Mouse (Mus musculus): Measurements from ENCODE around the gene Themis2. TPM values are rescaled to one million over a fixed set of nuclear protein-coding genes. Genes with fewer than 3 reads are reported as not detected.
"Not testable (repeated sequence)": the region's sequence is repeated elsewhere in the genome, so short reads cannot be mapped to it uniquely, and the experiment has no call there.

The Themis2 gene
- polyA plus RNA-seq, 1 experiment from 2014 or later, result 0.69 TPM

DNA sequence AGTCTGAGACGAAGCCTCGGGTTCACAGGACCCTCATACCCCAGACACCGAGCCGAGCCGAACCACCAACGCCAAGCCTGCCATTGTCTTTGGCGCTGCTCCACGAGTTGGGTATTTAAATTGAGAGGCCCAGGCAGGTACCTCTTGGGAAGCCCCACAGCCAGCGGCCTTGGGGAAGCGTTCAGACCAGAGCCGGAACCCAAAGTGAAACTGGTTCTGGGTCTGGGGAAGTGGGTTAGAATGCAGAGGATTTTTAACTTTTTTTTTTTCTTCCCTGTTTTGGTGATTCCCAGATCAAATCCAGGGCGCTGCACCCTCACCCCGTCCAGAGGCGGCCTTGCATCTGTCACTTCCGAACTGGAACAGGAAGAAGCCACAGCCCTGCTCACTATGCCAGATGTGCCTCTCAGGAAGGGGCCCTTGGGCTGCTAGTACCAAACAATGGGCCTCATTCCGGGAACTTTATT, 6.0 kb upstream of the Themis2 start:
- Histone ChIP-seq H3K36me3 (ENCODE audit: control insufficient read depth, insufficient read depth, low read length) (no peaks in the 10 kb centered on the region), H3K4me2 (replicated peaks; ENCODE audit: low read depth, low read length) (no peak overlapping the region), H3K4me1 (replicated peaks; ENCODE audit: control insufficient read depth, insufficient read depth, low read length) (no peaks in the 10 kb centered on the region), H3K9ac (ENCODE audit: low read depth, low read length) (no peak overlapping the region), H3K9me3 (ENCODE audit: control insufficient read depth, low read length) (no peaks in the 10 kb centered on the region), H3K27ac (ENCODE audit: low read depth, low read length) (no peak overlapping the region), H3K27me3 (ENCODE audit: control insufficient read depth, insufficient read depth, low read length) (no peaks in the 10 kb centered on the region), H3K4me3 (ENCODE audit: low read depth, low read length) (no peak overlapping the region)
- WGBS, result 70% methylated on average over 16 of the region's 16 CpGs
- DNase-seq (ENCODE audit: low spot score), result no peak
- no peak for ATAC-seq (ENCODE audit: low FRiP score)

DNA sequence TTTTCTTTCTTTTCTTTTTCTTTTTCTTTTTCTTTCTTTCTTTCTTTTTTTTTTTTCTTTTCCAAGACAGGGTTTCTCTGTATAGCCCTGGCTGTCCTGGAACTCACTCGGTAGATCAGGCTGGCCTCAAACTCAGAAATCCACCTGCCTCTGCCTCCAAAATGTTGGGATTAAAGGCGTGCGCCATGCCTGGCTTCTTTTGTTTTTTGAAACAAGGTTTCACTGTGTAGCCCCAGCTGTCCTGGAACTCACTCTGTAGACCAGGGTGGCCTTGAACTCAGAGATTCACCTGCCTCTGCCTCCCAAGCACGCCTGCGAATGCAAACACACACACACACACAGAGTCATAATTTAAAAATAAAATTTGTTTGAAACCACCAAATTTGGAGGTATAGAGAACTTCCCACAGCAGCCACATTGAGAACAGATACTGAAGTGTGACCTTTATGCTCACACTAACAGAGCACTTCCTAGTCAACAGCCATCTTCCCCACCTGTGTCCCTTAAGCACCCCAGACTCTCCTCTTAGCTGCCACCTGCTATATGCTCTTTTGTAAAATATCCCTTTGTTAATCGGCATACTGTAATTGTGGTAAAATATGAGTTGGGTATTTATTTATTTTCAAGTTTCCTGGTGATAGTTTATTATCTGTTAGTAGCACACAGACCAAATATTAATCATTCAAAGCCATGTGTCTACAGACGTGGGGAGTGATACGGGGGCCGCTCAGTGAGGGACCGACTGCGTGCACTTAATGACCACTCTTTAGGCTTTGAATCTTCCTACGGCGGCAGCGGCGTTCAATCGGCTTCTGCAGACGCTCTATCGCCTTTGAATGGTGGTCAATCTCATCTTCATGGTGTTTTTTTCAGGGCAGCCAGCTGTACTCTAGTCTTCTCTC, 5.2 kb upstream of the Themis2 start:
- H3K4me3 ChIP-seq (ENCODE audit: low read depth, low read length), result no peak overlapping the region
- no peaks in the 10 kb centered on the region for H3K9me3 ChIP-seq (ENCODE audit: control insufficient read depth, low read length)
- WGBS, result 88% methylated on average over 18 of the region's 18 CpGs
- no peak overlapping the region for H3K9ac ChIP-seq (ENCODE audit: low read depth, low read length)
- no peaks in the 10 kb centered on the region for H3K4me1 ChIP-seq (replicated peaks; ENCODE audit: control insufficient read depth, insufficient read depth, low read length)
- DNase-seq (ENCODE audit: low spot score), result no peak
- no peak for ATAC-seq (ENCODE audit: low FRiP score)
- no peak overlapping the region for H3K4me2 ChIP-seq (replicated peaks; ENCODE audit: low read depth, low read length)
- no peaks in the 10 kb centered on the region for H3K36me3 ChIP-seq (ENCODE audit: control insufficient read depth, insufficient read depth, low read length)
- H3K27me3 ChIP-seq (ENCODE audit: control insufficient read depth, insufficient read depth, low read length), result no peaks in the 10 kb centered on the region
- H3K27ac ChIP-seq (ENCODE audit: low read depth, low read length), result no peak overlapping the region

DNA sequence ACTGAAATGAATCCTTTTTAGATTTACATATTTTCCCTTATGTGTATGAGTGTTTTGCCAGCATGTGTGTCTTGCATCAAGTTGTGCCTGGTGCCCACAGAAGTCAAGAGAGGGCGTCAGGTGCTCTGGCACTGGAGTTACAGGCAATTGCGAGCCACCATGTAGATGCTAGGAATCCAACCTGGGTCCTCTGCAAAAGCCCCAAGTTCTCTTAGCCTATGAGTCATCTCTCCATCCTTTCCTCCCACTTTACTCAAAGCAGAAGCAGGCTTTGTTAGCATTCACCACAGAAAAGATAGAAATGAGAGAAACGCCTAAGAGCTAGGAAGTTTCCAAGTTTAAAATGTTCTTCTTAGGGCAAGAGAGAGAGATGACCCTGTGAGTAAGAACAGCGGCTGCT, 3.7 kb upstream of the Themis2 start:
- H3K9ac ChIP-seq (ENCODE audit: low read depth, low read length), result no peak overlapping the region
- no peak overlapping the region for H3K27ac ChIP-seq (ENCODE audit: low read depth, low read length)
- no peak overlapping the region for H3K4me3 ChIP-seq (ENCODE audit: low read depth, low read length)
- WGBS, result 86% methylated on average over 4 of the region's 4 CpGs
- no peak overlapping the region for H3K4me2 ChIP-seq (replicated peaks; ENCODE audit: low read depth, low read length)
- H3K36me3 ChIP-seq (ENCODE audit: control insufficient read depth, insufficient read depth, low read length), result no peaks in the 10 kb centered on the region
- DNase-seq (ENCODE audit: low spot score), result no peak
- H3K9me3 ChIP-seq (ENCODE audit: control insufficient read depth, low read length), result no peaks in the 10 kb centered on the region
- no peak for ATAC-seq (ENCODE audit: low FRiP score)
- H3K27me3 ChIP-seq (ENCODE audit: control insufficient read depth, insufficient read depth, low read length), result peaks cover 9% of the 10 kb centered on the region; the same call in 1 of the 2 replicates
- H3K4me1 ChIP-seq (replicated peaks; ENCODE audit: control insufficient read depth, insufficient read depth, low read length), result no peaks in the 10 kb centered on the region

DNA sequence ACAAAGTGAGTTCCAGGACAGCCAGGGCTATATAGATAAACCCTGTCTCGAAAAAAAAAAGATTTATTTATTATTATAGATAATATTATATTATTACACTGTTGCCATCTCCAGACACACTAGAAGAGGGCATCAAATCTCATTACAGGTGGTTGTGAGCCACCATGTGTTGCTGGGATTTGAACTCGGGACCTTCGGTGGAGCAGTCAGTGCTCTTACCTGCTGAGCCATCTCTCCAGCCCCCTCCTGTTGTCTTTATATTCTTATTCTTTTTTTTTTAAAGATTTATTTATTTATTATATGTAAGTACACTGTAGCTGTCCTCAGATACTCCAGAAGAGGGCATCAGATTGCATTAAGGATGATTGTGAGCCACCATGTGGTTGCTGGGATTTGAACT, 2.5 kb upstream of the Themis2 start:
- H3K4me3 ChIP-seq (ENCODE audit: low read depth, low read length); H3K4me1 ChIP-seq (replicated peaks; ENCODE audit: control insufficient read depth, insufficient read depth, low read length); H3K27ac ChIP-seq (ENCODE audit: low read depth, low read length); ATAC-seq (ENCODE audit: low FRiP score); H3K4me2 ChIP-seq (replicated peaks; ENCODE audit: low read depth, low read length); DNase-seq (ENCODE audit: low spot score); H3K9ac ChIP-seq (ENCODE audit: low read depth, low read length); H3K36me3 ChIP-seq (ENCODE audit: control insufficient read depth, insufficient read depth, low read length); H3K9me3 ChIP-seq (ENCODE audit: control insufficient read depth, low read length): not testable (repeated sequence)
- H3K27me3 ChIP-seq (ENCODE audit: control insufficient read depth, insufficient read depth, low read length), result peaks cover 12% of the 10 kb centered on the region; the same call in 1 of the 2 replicates
- 83% methylated on average over 3 of the region's 3 CpGs for WGBS

DNA sequence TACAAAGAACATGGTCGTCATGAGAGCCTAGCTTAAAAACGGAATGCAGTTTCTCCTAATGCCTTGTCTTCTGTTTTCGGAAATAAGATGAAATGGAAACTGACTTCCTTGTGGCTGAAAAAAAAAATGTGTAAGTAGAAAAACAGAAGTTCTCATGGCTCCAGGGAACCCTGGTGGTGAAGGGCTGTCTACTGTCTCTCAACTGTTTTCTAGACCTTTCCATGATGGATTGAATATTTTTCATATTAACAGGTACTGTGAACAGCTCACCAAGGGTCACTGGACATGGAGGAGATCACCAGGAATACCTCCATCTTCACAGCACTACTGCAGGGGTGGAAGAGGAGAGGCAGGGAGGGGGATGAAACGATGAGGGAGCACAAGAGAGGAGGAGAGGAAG, 1.8 kb upstream of the Themis2 start:
- ATAC-seq (ENCODE audit: low FRiP score), result no peak

DNA sequence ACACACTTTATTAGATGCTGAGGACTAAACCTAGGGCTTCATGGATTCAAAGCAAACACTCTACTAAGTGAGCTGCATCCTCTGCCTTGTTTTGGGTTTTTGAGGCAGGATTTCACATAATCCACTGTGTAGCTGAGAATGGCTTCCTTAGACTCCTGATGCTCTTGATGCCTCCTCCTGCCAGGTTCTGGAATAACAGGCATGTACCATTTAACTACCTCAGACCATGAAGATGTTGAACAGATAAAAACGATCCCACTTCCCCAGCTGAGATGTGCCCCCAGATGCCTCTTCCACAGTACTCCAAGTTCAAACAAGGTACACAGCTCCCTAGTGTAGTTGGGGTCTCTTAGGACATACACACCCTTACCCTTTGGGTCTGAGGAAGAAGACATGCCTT, 1.3 kb upstream of the Themis2 start:
- ATAC-seq (ENCODE audit: low FRiP score) (no peak), DNase-seq (ENCODE audit: low spot score) (no peak)
- H3K27ac ChIP-seq (ENCODE audit: low read depth, low read length), result no peak overlapping the region
- H3K9ac ChIP-seq (ENCODE audit: low read depth, low read length), result no peak overlapping the region
- no peaks in the 10 kb centered on the region for H3K4me1 ChIP-seq (replicated peaks; ENCODE audit: control insufficient read depth, insufficient read depth, low read length)
- 84% methylated on average over 1 of the region's 1 CpGs for WGBS
- no peak overlapping the region for H3K4me2 ChIP-seq (replicated peaks; ENCODE audit: low read depth, low read length)
- H3K36me3 ChIP-seq (ENCODE audit: control insufficient read depth, insufficient read depth, low read length), result no peaks in the 10 kb centered on the region
- no peaks in the 10 kb centered on the region for H3K9me3 ChIP-seq (ENCODE audit: control insufficient read depth, low read length)
- no peak overlapping the region for H3K4me3 ChIP-seq (ENCODE audit: low read depth, low read length)
- H3K27me3 ChIP-seq (ENCODE audit: control insufficient read depth, insufficient read depth, low read length), result peaks cover 12% of the 10 kb centered on the region; the same call in 1 of the 2 replicates

More for the DNA sequence above, 1.8 kb upstream of the Themis2 start:
- Histone ChIP-seq H3K4me2 (replicated peaks; ENCODE audit: low read depth, low read length) (no peak overlapping the region), H3K36me3 (ENCODE audit: control insufficient read depth, insufficient read depth, low read length) (no peaks in the 10 kb centered on the region), H3K27ac (ENCODE audit: low read depth, low read length) (no peak overlapping the region), H3K27me3 (ENCODE audit: control insufficient read depth, insufficient read depth, low read length) (peaks cover 12% of the 10 kb centered on the region; the same call in 1 of the 2 replicates), H3K9me3 (ENCODE audit: control insufficient read depth, low read length) (no peaks in the 10 kb centered on the region), H3K4me3 (ENCODE audit: low read depth, low read length) (no peak overlapping the region), H3K4me1 (replicated peaks; ENCODE audit: control insufficient read depth, insufficient read depth, low read length) (no peaks in the 10 kb centered on the region), H3K9ac (ENCODE audit: low read depth, low read length) (no peak overlapping the region)
- DNase-seq (ENCODE audit: low spot score), result no peak
- WGBS, result 74% methylated on average over 4 of the region's 4 CpGs

DNA sequence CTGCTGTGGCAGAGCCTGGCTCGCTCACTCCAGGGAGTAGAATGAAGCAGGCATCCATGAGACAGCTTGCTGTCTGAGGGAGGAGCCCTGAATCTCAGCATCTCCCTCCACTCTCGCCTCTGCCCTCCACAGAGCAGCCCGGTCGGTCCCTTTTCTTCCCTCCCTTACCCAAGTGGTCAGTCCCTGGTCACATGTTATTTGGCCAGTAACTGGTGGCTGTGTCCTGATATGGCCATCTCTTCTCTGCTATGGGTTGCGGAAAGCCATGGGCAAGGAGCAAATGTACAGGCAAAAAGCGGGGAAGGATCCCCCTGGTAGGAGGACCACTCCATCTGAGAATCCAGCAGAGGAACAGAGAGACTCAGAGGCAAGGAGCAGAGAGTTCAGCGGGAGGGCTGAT, 1.0 kb downstream of the Themis2 start:
- Histone ChIP-seq H3K4me2 (replicated peaks; ENCODE audit: low read depth, low read length) (no peak overlapping the region), H3K9ac (ENCODE audit: low read depth, low read length) (no peak overlapping the region), H3K4me3 (ENCODE audit: low read depth, low read length) (no peak overlapping the region), H3K27me3 (ENCODE audit: control insufficient read depth, insufficient read depth, low read length) (peaks cover 12% of the 10 kb centered on the region; the same call in 1 of the 2 replicates), H3K9me3 (ENCODE audit: control insufficient read depth, low read length) (no peaks in the 10 kb centered on the region), H3K27ac (ENCODE audit: low read depth, low read length) (no peak overlapping the region), H3K4me1 (replicated peaks; ENCODE audit: control insufficient read depth, insufficient read depth, low read length) (no peaks in the 10 kb centered on the region), H3K36me3 (ENCODE audit: control insufficient read depth, insufficient read depth, low read length) (no peaks in the 10 kb centered on the region)
- WGBS, result 55% methylated on average over 7 of the region's 7 CpGs
- ATAC-seq (ENCODE audit: low FRiP score) (no peak), DNase-seq (ENCODE audit: low spot score) (no peak)

DNA sequence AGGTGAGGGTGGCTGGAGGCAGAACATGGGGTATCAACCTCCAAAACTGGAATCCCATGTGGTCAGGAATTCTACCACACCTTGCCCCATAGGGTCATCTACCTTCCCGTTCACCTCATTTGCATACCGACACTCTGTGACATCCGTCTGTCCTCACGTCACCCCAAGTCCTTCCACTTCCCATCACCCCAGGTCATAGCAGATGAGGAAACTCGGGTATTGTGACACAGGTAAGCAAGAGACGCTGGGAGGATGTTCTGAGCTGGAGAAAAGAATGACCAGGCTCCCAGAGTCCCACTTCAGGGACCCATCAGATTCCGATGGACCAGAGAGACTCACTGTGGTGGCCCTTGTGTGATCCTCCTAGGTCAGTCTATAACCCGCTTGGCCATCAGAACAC, 1.4 kb downstream of the Themis2 start:
- DNase-seq (ENCODE audit: low spot score), result no peak
- 72% methylated on average over 8 of the region's 8 CpGs for WGBS
- no peaks in the 10 kb centered on the region for H3K4me1 ChIP-seq (replicated peaks; ENCODE audit: control insufficient read depth, insufficient read depth, low read length)
- H3K36me3 ChIP-seq (ENCODE audit: control insufficient read depth, insufficient read depth, low read length), result no peaks in the 10 kb centered on the region
- peaks cover 12% of the 10 kb centered on the region; the same call in 1 of the 2 replicates for H3K27me3 ChIP-seq (ENCODE audit: control insufficient read depth, insufficient read depth, low read length)
- H3K4me2 ChIP-seq (replicated peaks; ENCODE audit: low read depth, low read length), result no peak overlapping the region
- no peaks in the 10 kb centered on the region for H3K9me3 ChIP-seq (ENCODE audit: control insufficient read depth, low read length)
- no peak overlapping the region for H3K27ac ChIP-seq (ENCODE audit: low read depth, low read length)
- H3K4me3 ChIP-seq (ENCODE audit: low read depth, low read length), result no peak overlapping the region
- no peak for ATAC-seq (ENCODE audit: low FRiP score)
- H3K9ac ChIP-seq (ENCODE audit: low read depth, low read length), result no peak overlapping the region

DNA sequence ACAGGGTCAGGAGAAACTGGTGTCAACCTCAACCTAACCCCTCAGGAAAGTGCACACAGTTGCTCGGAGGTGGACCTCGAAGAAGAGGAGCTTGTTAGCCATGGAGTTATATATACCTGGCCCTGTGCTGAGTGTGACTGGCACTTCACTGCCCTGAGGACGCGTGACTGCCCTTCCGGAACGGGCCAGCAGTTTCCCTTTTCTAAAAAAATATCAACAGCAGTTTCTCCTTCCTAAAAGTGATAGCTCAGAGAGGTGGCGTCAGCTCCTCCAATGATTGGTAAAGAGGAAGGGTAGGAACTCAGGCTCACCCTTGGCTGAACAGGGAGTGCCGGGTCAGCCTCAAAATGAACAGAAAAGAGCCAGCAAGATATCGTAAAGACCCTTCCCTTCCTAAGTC, 2.2 kb downstream of the Themis2 start:
- Histone ChIP-seq H3K9ac (ENCODE audit: low read depth, low read length) (no peak overlapping the region), H3K36me3 (ENCODE audit: control insufficient read depth, insufficient read depth, low read length) (no peaks in the 10 kb centered on the region), H3K9me3 (ENCODE audit: control insufficient read depth, low read length) (no peaks in the 10 kb centered on the region), H3K27me3 (ENCODE audit: control insufficient read depth, insufficient read depth, low read length) (peaks cover 12% of the 10 kb centered on the region; the same call in 1 of the 2 replicates), H3K4me1 (replicated peaks; ENCODE audit: control insufficient read depth, insufficient read depth, low read length) (no peaks in the 10 kb centered on the region), H3K4me2 (replicated peaks; ENCODE audit: low read depth, low read length) (no peak overlapping the region), H3K27ac (ENCODE audit: low read depth, low read length) (no peak overlapping the region), H3K4me3 (ENCODE audit: low read depth, low read length) (no peak overlapping the region)
- no peak for ATAC-seq (ENCODE audit: low FRiP score)
- 59% methylated on average over 9 of the region's 9 CpGs for WGBS
- no peak for DNase-seq (ENCODE audit: low spot score)

Data from hindbrain, embryonic 11.5 days (tissue).